Mouse (Mus musculus): ENCODE measurements around the gene Tubgcp6. TPM values are rescaled to one million over a fixed set of nuclear protein-coding genes. Genes with fewer than 3 reads are reported as not detected.
A peak's percentile ranks its signal among the peaks of the same experiment; 100 is the strongest.

Gene Tubgcp6
- polyA plus RNA-seq, 1 experiment from 2014 or later, result 19.8 TPM

- DNase-seq (peak; percentile 15), ATAC-seq (ENCODE audit: insufficient read depth) (peak; percentile 64)
- Histone ChIP-seq H3K4me1 (ENCODE audit: insufficient read depth) (peaks cover 4% of the 10 kb centered on the region; the same call in 1 of the 2 replicates), H3K9me3 (ENCODE audit: low read depth, low read length) (no peaks in the 10 kb centered on the region), H3K4me2 (peak overlapping the region; percentile 97), H3K4me3 (ENCODE audit: low read depth, low read length) (peak overlapping the region; percentile 91), H3K27me3 (ENCODE audit: insufficient read depth, low read length) (no peaks in the 10 kb centered on the region), H3K9ac (peak overlapping the region; percentile 89), H3K27ac (ENCODE audit: low read depth) (peak overlapping the region; percentile 58), H3K36me3 (ENCODE audit: insufficient read depth) (peaks cover 46% of the 10 kb centered on the region)
- WGBS, result 3% methylated on average over 59 of the region's 68 CpGs
- TF ChIP-seq CTCF (IDR thresholded peaks at IDR 0.05; ENCODE audit: low read depth), result no peak
These were observed 33.5 kb downstream of the Tubgcp6 start for GRCm38 (mm10) chr15:89089248-89090051.

GRCm38 (mm10) chr15:89088607-89089247 is 34.2 kb downstream of the Tubgcp6 start, which contains the start of gene Selenoo:
Gene Selenoo, plus strand, starts transcription at chr15:89089084.
- peak; percentile 95 for DNase-seq
- peak within 1 kb of the TSS; percentile 97 for H3K4me2 ChIP-seq
- peaks cover 46% of the 10 kb centered on the region for H3K36me3 ChIP-seq (ENCODE audit: insufficient read depth)
- no peaks in the 10 kb centered on the region for H3K27me3 ChIP-seq (ENCODE audit: insufficient read depth, low read length)
- ATAC-seq (ENCODE audit: insufficient read depth), result peak; percentile 97
- peak within 1 kb of the TSS; percentile 58 for H3K27ac ChIP-seq (ENCODE audit: low read depth)
- WGBS, result 2% methylated on average over 38 of the region's 38 CpGs
- H3K4me1 ChIP-seq (ENCODE audit: insufficient read depth), result peaks cover 4% of the 10 kb centered on the region; the same call in 1 of the 2 replicates
- peak within 1 kb of the TSS; percentile 91 for H3K4me3 ChIP-seq (ENCODE audit: low read depth, low read length)
- no peaks in the 10 kb centered on the region for H3K9me3 ChIP-seq (ENCODE audit: low read depth, low read length)
- no peak for TF ChIP-seq CTCF (IDR thresholded peaks at IDR 0.05; ENCODE audit: low read depth)
- peak within 1 kb of the TSS; percentile 89 for H3K9ac ChIP-seq

GRCm38 (mm10) chr15:89084826-89085225 is 38.1 kb downstream of the Tubgcp6 start:
- Histone ChIP-seq H3K36me3 (ENCODE audit: insufficient read depth) (peaks cover 64% of the 10 kb centered on the region), H3K27me3 (ENCODE audit: insufficient read depth, low read length) (no peaks in the 10 kb centered on the region), H3K4me3 (ENCODE audit: low read depth, low read length) (no peak overlapping the region), H3K9me3 (ENCODE audit: low read depth, low read length) (no peaks in the 10 kb centered on the region), H3K4me1 (ENCODE audit: insufficient read depth) (peaks cover 2% of the 10 kb centered on the region; the same call in 1 of the 2 replicates), H3K9ac (no peak overlapping the region), H3K4me2 (no peak overlapping the region), H3K27ac (ENCODE audit: low read depth) (no peak overlapping the region)
- DNase-seq (no peak), ATAC-seq (ENCODE audit: insufficient read depth) (no peak)
- TF ChIP-seq CTCF (IDR thresholded peaks at IDR 0.05; ENCODE audit: low read depth), result no peak
- WGBS, result 86% methylated on average over 2 of the region's 2 CpGs

- H3K4me3 ChIP-seq (ENCODE audit: low read depth, low read length), result no peak overlapping the region
- no peaks in the 10 kb centered on the region for H3K4me1 ChIP-seq (ENCODE audit: insufficient read depth)
- TF ChIP-seq CTCF (IDR thresholded peaks at IDR 0.05; ENCODE audit: low read depth), result no peak
- DNase-seq (no peak), ATAC-seq (ENCODE audit: insufficient read depth) (no peak)
- no peak overlapping the region for H3K9ac ChIP-seq
- WGBS, result 83% methylated on average over 1 of the region's 1 CpGs
- H3K27me3 ChIP-seq (ENCODE audit: insufficient read depth, low read length), result no peaks in the 10 kb centered on the region
- peaks cover 70% of the 10 kb centered on the region for H3K36me3 ChIP-seq (ENCODE audit: insufficient read depth)
- no peak overlapping the region for H3K27ac ChIP-seq (ENCODE audit: low read depth)
- no peak overlapping the region for H3K4me2 ChIP-seq
- H3K9me3 ChIP-seq (ENCODE audit: low read depth, low read length), result no peaks in the 10 kb centered on the region
These were observed 39.0 kb downstream of the Tubgcp6 start for GRCm38 (mm10) chr15:89083906-89084305.

DNA sequence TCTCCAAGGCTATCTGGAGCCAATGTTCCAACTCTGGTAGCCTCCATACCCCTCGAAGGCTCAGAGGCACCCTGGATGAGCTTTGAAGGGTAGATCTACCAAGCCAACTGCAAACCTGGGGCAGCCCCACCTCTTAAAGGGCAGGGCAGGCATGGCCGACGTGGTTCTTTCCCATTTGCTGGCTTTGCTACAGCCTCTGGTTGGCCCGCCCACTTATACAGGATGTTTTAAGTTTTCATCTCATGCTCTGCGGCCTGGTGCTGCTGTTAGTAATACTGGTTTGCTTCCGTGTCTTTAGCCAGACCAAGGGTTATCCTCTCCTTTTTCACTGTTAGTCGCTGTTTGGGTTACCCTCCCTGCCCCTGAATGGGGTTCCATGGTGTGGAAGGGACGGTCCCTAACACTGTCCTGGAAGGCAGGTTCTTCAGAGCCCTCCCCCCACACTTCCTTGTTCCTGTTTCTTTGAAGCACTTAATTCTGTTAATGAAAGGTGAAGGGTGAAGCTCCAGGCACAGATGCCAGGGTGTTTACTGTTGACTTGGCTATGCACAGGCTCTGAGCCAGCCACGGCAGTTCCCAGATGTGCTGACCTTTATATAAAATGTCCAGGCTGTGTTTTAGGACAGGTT is 44.6 kb downstream of the Tubgcp6 start:
- Histone ChIP-seq H3K36me3 (ENCODE audit: insufficient read depth) (peaks cover 34% of the 10 kb centered on the region), H3K9me3 (ENCODE audit: low read depth, low read length) (no peaks in the 10 kb centered on the region), H3K4me1 (ENCODE audit: insufficient read depth) (0 out of 2 replicates have a peak, but pooled peaks cover 5% of the 10 kb centered on the region), H3K4me2 (peak overlapping the region; percentile 73), H3K27me3 (ENCODE audit: insufficient read depth, low read length) (no peaks in the 10 kb centered on the region), H3K27ac (ENCODE audit: low read depth) (no peak overlapping the region), H3K4me3 (ENCODE audit: low read depth, low read length) (no peak overlapping the region; the same call in 1 of the 2 replicates), H3K9ac (no peak overlapping the region; the same call in 1 of the 2 replicates)
- peak; percentile 49 for DNase-seq
- TF ChIP-seq CTCF (IDR thresholded peaks at IDR 0.05; ENCODE audit: low read depth), result no peak
- WGBS, result 55% methylated on average over 9 of the region's 9 CpGs
- ATAC-seq (ENCODE audit: insufficient read depth), result no peak

DNA sequence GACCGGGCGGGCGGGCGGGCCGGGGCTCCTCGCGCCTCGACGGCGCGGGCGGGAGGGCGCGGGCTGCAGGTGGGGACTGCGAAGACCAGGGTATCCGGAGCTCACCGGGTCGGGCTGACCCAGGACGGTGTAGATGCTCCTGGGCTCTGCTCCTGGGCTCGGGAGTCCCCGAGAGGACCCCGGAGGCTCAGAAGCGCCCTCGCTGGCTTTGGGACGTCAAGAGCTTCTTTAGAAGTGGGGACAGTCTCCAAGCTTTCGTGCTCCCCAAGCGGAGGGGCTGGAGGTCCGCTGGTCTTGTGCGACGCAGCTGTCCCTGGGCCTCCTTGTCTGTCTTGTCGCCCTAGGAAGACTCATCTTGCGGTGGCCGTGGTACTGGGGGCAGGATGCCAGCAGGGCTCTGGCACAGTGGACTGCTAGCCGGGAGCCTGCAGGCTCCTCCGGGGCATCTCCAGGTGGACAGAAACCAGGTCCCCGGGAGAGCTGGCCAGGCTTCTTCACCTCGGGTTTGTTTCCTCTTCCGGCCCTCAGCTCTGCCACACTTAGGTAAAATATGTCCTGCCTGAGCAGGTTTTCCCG is 46.7 kb downstream of the Tubgcp6 start:
- peak overlapping the region; percentile 88 for H3K27ac ChIP-seq (ENCODE audit: low read depth)
- ATAC-seq (ENCODE audit: insufficient read depth), result peak; percentile 62
- peaks cover 15% of the 10 kb centered on the region for H3K36me3 ChIP-seq (ENCODE audit: insufficient read depth)
- H3K9ac ChIP-seq, result peak overlapping the region; percentile 81
- under 1% methylated on average over 27 of the region's 39 CpGs for WGBS
- H3K27me3 ChIP-seq (ENCODE audit: insufficient read depth, low read length), result no peaks in the 10 kb centered on the region
- no peaks in the 10 kb centered on the region for H3K9me3 ChIP-seq (ENCODE audit: low read depth, low read length)
- peak overlapping the region; percentile 78 for H3K4me3 ChIP-seq (ENCODE audit: low read depth, low read length)
- DNase-seq, result peak; percentile 56
- TF ChIP-seq CTCF (IDR thresholded peaks at IDR 0.05; ENCODE audit: low read depth), result no peak
- H3K4me2 ChIP-seq, result peak overlapping the region; percentile 73
- 0 out of 2 replicates have a peak, but pooled peaks cover 5% of the 10 kb centered on the region for H3K4me1 ChIP-seq (ENCODE audit: insufficient read depth)
